Mouse (Mus musculus): ENCODE results near the gene Slc34a1.

- TF ChIP-seq CTCF (conservative IDR thresholded peaks at IDR 0.05; ENCODE audit: low read length) (0 out of 2 replicates have a peak, but pooled peaks have one; percentile 6), POU5F1 (IDR thresholded peaks at IDR 0.05; ENCODE audit: borderline replicate concordance, low read length) (no peak), NANOG (IDR thresholded peaks at IDR 0.05; ENCODE audit: borderline replicate concordance, low read length) (no peak)
Measured at GRCm38 (mm10) chr13:55420933-55421800, 23.2 kb downstream of the Slc34a1 start.
